Mouse (Mus musculus): Measurements from ENCODE around the gene Aco1.

DNA sequence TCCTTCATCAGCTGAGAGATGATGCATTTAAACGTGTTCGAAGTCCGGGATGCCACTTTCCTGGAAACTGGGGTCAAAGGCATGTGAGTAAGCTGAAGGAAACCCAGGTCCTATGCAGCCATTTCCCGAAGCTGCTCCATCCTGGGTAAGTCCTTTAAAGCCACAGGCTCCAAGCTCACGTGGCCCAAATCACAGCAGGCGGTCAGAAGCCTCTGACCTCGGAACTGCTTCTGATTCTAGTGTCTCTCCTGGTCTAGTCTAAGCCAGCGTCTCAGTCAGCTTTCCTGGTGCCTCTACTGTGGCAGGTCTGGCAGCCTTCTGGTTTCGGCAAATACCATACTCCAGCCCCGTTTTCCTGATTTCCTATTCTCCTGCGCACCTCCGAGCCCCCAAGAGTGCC lies 77.6 kb downstream of the Aco1 start:
- no peak for TF ChIP-seq CTCF (IDR thresholded peaks at IDR 0.05; ENCODE audit: control insufficient read depth, insufficient read depth, insufficient replicate concordance, low read depth, low read length)
- TF ChIP-seq POLR2A (IDR thresholded peaks at IDR 0.05; ENCODE audit: control insufficient read depth, low read depth, low read length): no peak

Data from testis, adult 2 months (tissue).